Mouse (Mus musculus): ENCODE results near the gene Tmem200b. TPM values are rescaled to one million over a fixed set of nuclear protein-coding genes. Genes with fewer than 3 reads are reported as not detected.

Gene Tmem200b
- polyA plus RNA-seq, 1 experiment from 2014 or later, result 1.2 TPM

DNA sequence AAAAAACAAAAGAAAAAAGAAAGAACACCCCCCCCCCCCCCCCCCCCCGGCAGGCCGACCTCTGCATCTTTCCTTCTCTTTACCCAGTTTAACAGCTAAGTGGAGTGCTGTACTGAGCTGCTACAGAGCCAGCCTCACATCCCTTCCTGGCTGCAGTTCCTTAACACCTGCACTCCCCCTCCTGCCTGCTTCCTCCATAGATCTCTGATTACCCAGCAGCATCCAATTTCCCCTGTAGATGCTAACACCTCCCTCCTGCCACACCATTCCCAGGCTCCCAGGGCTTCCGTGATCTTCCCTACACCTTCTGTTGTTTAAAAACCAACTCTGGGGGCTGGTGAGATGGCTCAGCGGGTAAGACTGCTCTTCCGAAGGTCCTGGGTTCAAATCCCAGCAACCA, 10.1 kb upstream of the Tmem200b start:
- 60% methylated on average over 3 of the region's 5 CpGs for WGBS
- Histone ChIP-seq H3K9ac (no peak overlapping the region), H3K9me3 (replicated peaks) (no peaks in the 10 kb centered on the region), H3K27me3 (peaks cover 34% of the 10 kb centered on the region), H3K27ac (no peak overlapping the region), H3K4me2 (no peak overlapping the region), H3K4me3 (no peak overlapping the region), H3K36me3 (no peaks in the 10 kb centered on the region), H3K4me1 (replicated peaks) (peaks cover 39% of the 10 kb centered on the region)
- ATAC-seq (replicated peaks; ENCODE audit: insufficient number of reproducible peaks, insufficient read depth, low FRiP score, low read depth), result no peak

- Histone ChIP-seq H3K4me3 (no peak overlapping the region), H3K36me3 (no peaks in the 10 kb centered on the region), H3K27me3 (peaks cover 34% of the 10 kb centered on the region), H3K4me1 (replicated peaks) (peaks cover 46% of the 10 kb centered on the region), H3K9me3 (replicated peaks) (no peaks in the 10 kb centered on the region), H3K27ac (no peak overlapping the region), H3K9ac (no peak overlapping the region), H3K4me2 (no peak overlapping the region)
- 63% methylated on average over 10 of the region's 10 CpGs for WGBS
- ATAC-seq (replicated peaks; ENCODE audit: insufficient number of reproducible peaks, insufficient read depth, low FRiP score, low read depth), result no peak
Measured at GRCm38 (mm10) chr4:131913526-131913925, 8.0 kb upstream of the Tmem200b start.

- WGBS, result 30% methylated on average over 9 of the region's 9 CpGs
- H3K4me2 ChIP-seq, result no peak overlapping the region
- ATAC-seq (replicated peaks; ENCODE audit: insufficient number of reproducible peaks, insufficient read depth, low FRiP score, low read depth), result no peak
Measured at GRCm38 (mm10) chr4:131914046-131914643, 7.4 kb upstream of the Tmem200b start.

GRCm38 (mm10) chr4:131914891-131915469, 6.6 kb upstream of the Tmem200b start:
- Histone ChIP-seq H3K9ac (peak overlapping the region; percentile 0; the same call in 1 of the 2 replicates), H3K4me3 (peak overlapping the region; percentile 34), H3K4me2 (peak overlapping the region; percentile 60), H3K36me3 (no peaks in the 10 kb centered on the region), H3K27ac (no peak overlapping the region), H3K27me3 (peaks cover 34% of the 10 kb centered on the region), H3K4me1 (replicated peaks) (peaks cover 60% of the 10 kb centered on the region), H3K9me3 (replicated peaks) (no peaks in the 10 kb centered on the region)
- 5% methylated on average over 31 of the region's 31 CpGs for WGBS
- no peak for ATAC-seq (replicated peaks; ENCODE audit: insufficient number of reproducible peaks, insufficient read depth, low FRiP score, low read depth)

More at GRCm38 (mm10) chr4:131914046-131914643, 7.4 kb upstream of the Tmem200b start:
- peaks cover 34% of the 10 kb centered on the region for H3K27me3 ChIP-seq
- H3K9ac ChIP-seq, result no peak overlapping the region
- no peaks in the 10 kb centered on the region for H3K36me3 ChIP-seq
- no peaks in the 10 kb centered on the region for H3K9me3 ChIP-seq (replicated peaks)
- H3K4me1 ChIP-seq (replicated peaks), result peaks cover 52% of the 10 kb centered on the region
- H3K27ac ChIP-seq, result no peak overlapping the region
- no peak overlapping the region for H3K4me3 ChIP-seq

DNA sequence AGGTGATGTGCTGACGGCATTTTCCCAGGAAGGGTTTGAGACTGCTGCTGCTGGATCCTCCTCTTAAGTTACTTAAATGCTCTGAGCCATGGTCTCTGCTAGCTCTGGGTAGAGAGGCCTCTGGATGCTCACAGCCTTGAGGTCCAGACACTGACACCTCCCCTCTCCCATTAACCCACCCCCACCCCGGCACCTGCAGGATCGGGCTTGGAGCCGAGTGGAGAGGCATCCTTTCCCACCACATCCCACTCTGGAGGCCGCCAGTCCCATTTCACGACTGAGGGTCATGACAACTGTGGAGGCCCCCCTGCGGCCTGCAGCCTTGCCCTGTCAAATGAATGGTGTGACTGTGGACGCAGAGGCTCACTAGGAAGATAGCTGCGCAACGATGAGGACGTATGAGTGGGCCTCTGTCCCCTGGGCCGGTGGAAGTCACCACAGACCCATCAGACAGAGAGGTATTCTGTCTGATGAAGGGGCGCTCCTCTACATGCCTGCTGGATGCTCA, 5.7 kb upstream of the Tmem200b start:
- no peak overlapping the region for H3K27ac ChIP-seq
- 36% methylated on average over 13 of the region's 13 CpGs for WGBS
- H3K4me1 ChIP-seq (replicated peaks), result peaks cover 61% of the 10 kb centered on the region
- peaks cover 34% of the 10 kb centered on the region for H3K27me3 ChIP-seq
- H3K9me3 ChIP-seq (replicated peaks), result no peaks in the 10 kb centered on the region
- H3K36me3 ChIP-seq, result no peaks in the 10 kb centered on the region
- H3K4me3 ChIP-seq, result no peak overlapping the region
- no peak for ATAC-seq (replicated peaks; ENCODE audit: insufficient number of reproducible peaks, insufficient read depth, low FRiP score, low read depth)
- H3K4me2 ChIP-seq, result peak overlapping the region; percentile 60
- H3K9ac ChIP-seq, result no peak overlapping the region

GRCm38 (mm10) chr4:131916425-131916824, 5.1 kb upstream of the Tmem200b start:
- no peaks in the 10 kb centered on the region for H3K9me3 ChIP-seq (replicated peaks)
- H3K36me3 ChIP-seq, result no peaks in the 10 kb centered on the region
- ATAC-seq (replicated peaks; ENCODE audit: insufficient number of reproducible peaks, insufficient read depth, low FRiP score, low read depth), result no peak
- peaks cover 63% of the 10 kb centered on the region for H3K4me1 ChIP-seq (replicated peaks)
- WGBS, result 12% methylated on average over 15 of the region's 15 CpGs
- H3K9ac ChIP-seq, result no peak overlapping the region
- H3K27me3 ChIP-seq, result peaks cover 34% of the 10 kb centered on the region
- H3K27ac ChIP-seq, result no peak overlapping the region
- peak overlapping the region; percentile 28; the same call in 1 of the 2 replicates for H3K4me2 ChIP-seq
- no peak overlapping the region for H3K4me3 ChIP-seq

- Histone ChIP-seq H3K4me1 (replicated peaks) (peaks cover 66% of the 10 kb centered on the region), H3K4me2 (no peak overlapping the region), H3K9me3 (replicated peaks) (no peaks in the 10 kb centered on the region), H3K27me3 (peaks cover 31% of the 10 kb centered on the region), H3K4me3 (no peak overlapping the region), H3K9ac (no peak overlapping the region), H3K27ac (no peak overlapping the region), H3K36me3 (no peaks in the 10 kb centered on the region)
- no peak for ATAC-seq (replicated peaks; ENCODE audit: insufficient number of reproducible peaks, insufficient read depth, low FRiP score, low read depth)
- WGBS, result 78% methylated on average over 10 of the region's 10 CpGs
Measured at GRCm38 (mm10) chr4:131917010-131917555, 4.5 kb upstream of the Tmem200b start.

- no peak overlapping the region for H3K4me3 ChIP-seq
- peaks cover 27% of the 10 kb centered on the region for H3K27me3 ChIP-seq
- peak overlapping the region; percentile 27; the same call in 1 of the 2 replicates for H3K9ac ChIP-seq
- 70% methylated on average over 7 of the region's 7 CpGs for WGBS
- no peaks in the 10 kb centered on the region for H3K9me3 ChIP-seq (replicated peaks)
- no peaks in the 10 kb centered on the region for H3K36me3 ChIP-seq
- no peak for ATAC-seq (replicated peaks; ENCODE audit: insufficient number of reproducible peaks, insufficient read depth, low FRiP score, low read depth)
- H3K4me2 ChIP-seq, result peak overlapping the region; percentile 93
- H3K27ac ChIP-seq, result peak overlapping the region; percentile 71
- H3K4me1 ChIP-seq (replicated peaks), result peaks cover 72% of the 10 kb centered on the region
Measured at GRCm38 (mm10) chr4:131918026-131918533, 3.5 kb upstream of the Tmem200b start.

- WGBS, result 8% methylated on average over 15 of the region's 15 CpGs
- H3K27ac ChIP-seq, result peak overlapping the region; percentile 71
- peak overlapping the region; percentile 3; the same call in 1 of the 2 replicates for H3K4me3 ChIP-seq
- no peaks in the 10 kb centered on the region for H3K9me3 ChIP-seq (replicated peaks)
- H3K9ac ChIP-seq, result 0 out of 2 replicates have a peak overlapping the region, but pooled peaks have one; percentile 27
- no peaks in the 10 kb centered on the region for H3K36me3 ChIP-seq
- H3K27me3 ChIP-seq, result peaks cover 21% of the 10 kb centered on the region
- peaks cover 73% of the 10 kb centered on the region for H3K4me1 ChIP-seq (replicated peaks)
- ATAC-seq (replicated peaks; ENCODE audit: insufficient number of reproducible peaks, insufficient read depth, low FRiP score, low read depth), result peak; percentile 68
- peak overlapping the region; percentile 93 for H3K4me2 ChIP-seq
Measured at GRCm38 (mm10) chr4:131918711-131919500, 2.7 kb upstream of the Tmem200b start.

- Histone ChIP-seq H3K4me3 (peak overlapping the region; percentile 68), H3K4me2 (peak overlapping the region; percentile 93), H3K9me3 (replicated peaks) (no peaks in the 10 kb centered on the region), H3K36me3 (no peaks in the 10 kb centered on the region), H3K4me1 (replicated peaks) (peaks cover 75% of the 10 kb centered on the region), H3K9ac (peak overlapping the region; percentile 61), H3K27ac (peak overlapping the region; percentile 71), H3K27me3 (peaks cover 16% of the 10 kb centered on the region)
- no peak for ATAC-seq (replicated peaks; ENCODE audit: insufficient number of reproducible peaks, insufficient read depth, low FRiP score, low read depth)
- 17% methylated on average over 15 of the region's 15 CpGs for WGBS
Measured at GRCm38 (mm10) chr4:131919506-131920140, 1.9 kb upstream of the Tmem200b start.

Data from heart, embryonic 15.5 days (tissue).